Mouse (Mus musculus) ES-E14 (cell line): Measurements from ENCODE around the gene Khdc3.

Experiments
- CHD2 ChIP-seq: IDR thresholded peaks from 2 replicates; pipeline ENCODE4 v1.6.1; 2014; ENCODE audit warnings: mild to moderate bottlenecking, low read depth, low read length, inconsistent platforms
- MAFK ChIP-seq: IDR thresholded peaks from 2 replicates; pipeline ENCODE4 v1.6.1; 2014; ENCODE audit warnings: mild to moderate bottlenecking, low read depth, low read length, inconsistent platforms; ENCODE audit not compliant: insufficient read depth
- ZC3H11A ChIP-seq: IDR thresholded peaks from 2 replicates; pipeline ENCODE4 v1.6.1; 2012; ENCODE audit warnings: low read depth, mild to moderate bottlenecking, inconsistent platforms, low read length, borderline replicate concordance

GRCm38 (mm10) chr9:73105141-73105540, 3.5 kb downstream of the Khdc3 start:
- TF ChIP-seq ZC3H11A, result no peak
- no peak for TF ChIP-seq CHD2
- no peak for TF ChIP-seq MAFK
